Mouse (Mus musculus) heart, adult 10 weeks (tissue): Measurements from ENCODE around the gene Tpcn2. TPM values are rescaled to one million over a fixed set of nuclear protein-coding genes. Genes with fewer than 3 reads are reported as not detected.

ENCODE experiments used
- polyA plus RNA-seq: library from polyadenylated mRNA; stranded (reverse); fragments of 350-450 nt; fragmentation: Illumina TruSeq; extraction: RNeasy Lipid Tissue Mini Kit (QIAGEN cat#74804); gene quantifications from one replicate; pipeline ENCODE4 v1.2.3, GENCODE M21; 2014; ENCODE audit warnings: low read depth, low replicate concordance

Gene Tpcn2
- 5.0 TPM for polyA plus RNA-seq

GRCm38 (mm10) chr7:145283487-145284187 is at the start of gene Tpcn2:
Gene Tpcn2 (minus strand): TSS chr7:145284011.

GRCm38 (mm10) chr7:145314785-145315411 is 31.1 kb upstream of the Tpcn2 start, which contains the start of gene Mrgprd:
Gene Mrgprd (plus strand): TSS chr7:145314835.

GRCm38 (mm10) chr7:145300321-145301007 is 16.7 kb upstream of the Tpcn2 start, which contains the start of gene Mrgprf:
Gene Mrgprf (plus strand): TSS chr7:145300828.

GRCm38 (mm10) chr7:145208006-145208405 is 75.8 kb downstream of the Tpcn2 start, which contains the start of gene 1810010D01Rik:
Gene 1810010D01Rik (minus strand): TSS chr7:145208119.

Other genes starting within 250 kb of the Tpcn2 start
- gene 1810010D01Rik, start 75.9 kb downstream of the Tpcn2 start, polyA plus RNA-seq, result not detected
- gene Mrgprf, start 16.8 kb upstream of the Tpcn2 start, polyA plus RNA-seq, result 3.8 TPM
- not detected for gene Mrgprd, start 30.8 kb upstream of the Tpcn2 start, polyA plus RNA-seq